Mouse (Mus musculus): ENCODE results near the gene Sirt4. TPM values are rescaled to one million over a fixed set of nuclear protein-coding genes. Genes with fewer than 3 reads are reported as not detected.

Gene Sirt4
- total and polyA plus RNA-seq, 3 experiments: 15.3 to 25.1 (median 18.8) TPM

DNA sequence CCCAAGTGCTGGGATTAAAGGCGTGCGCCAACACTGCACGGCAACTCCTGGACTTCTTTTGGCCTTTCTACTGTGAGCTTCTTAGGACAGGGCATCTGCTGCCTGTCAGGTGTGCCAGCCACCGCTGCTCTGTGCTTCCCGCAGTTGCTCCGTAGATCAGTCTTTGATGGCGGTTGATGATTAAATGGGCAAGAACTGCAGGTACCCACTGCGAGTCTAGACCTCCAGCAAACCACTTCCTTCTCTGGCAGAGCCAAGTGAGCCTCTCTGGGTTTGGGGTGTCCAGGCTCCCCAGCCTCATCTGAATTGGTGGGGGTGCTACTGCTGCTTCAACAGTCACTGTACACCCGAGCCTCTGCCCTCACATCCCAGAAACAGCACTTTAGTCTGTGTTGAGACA lies 33.0 kb upstream of the Sirt4 start:
- TF ChIP-seq POLR2A (IDR thresholded peaks at IDR 0.05; ENCODE audit: insufficient read depth, low read depth, low read length) (no peak), CTCF (IDR thresholded peaks at IDR 0.05) (no peak), EP300 (IDR thresholded peaks at IDR 0.05; ENCODE audit: insufficient read depth, low read depth, low read length) (no peak)
- H3K4me1 ChIP-seq (ENCODE audit: control insufficient read depth, insufficient read depth, low read length): peaks cover 40% of the 10 kb centered on the region
- peak overlapping the region; percentile 93 for H3K27ac ChIP-seq
- no peak overlapping the region for H3K9ac ChIP-seq (ENCODE audit: low read depth, low read length)
- no peak overlapping the region for H3K4me3 ChIP-seq
- intact Hi-C loops (cut with DNase I): no loop called here
- 84% methylated on average over 9 of the region's 9 CpGs for WGBS
- DNase-seq: no peak
- H3K79me2 ChIP-seq (replicated peaks; ENCODE audit: control insufficient read depth, insufficient read depth, low read length): peaks cover 5% of the 10 kb centered on the region
- H3K27me3 ChIP-seq (ENCODE audit: control insufficient read depth, insufficient read depth, low read length): no peaks in the 10 kb centered on the region
- no peaks in the 10 kb centered on the region; the same call in none of the 2 replicates for H3K36me3 ChIP-seq (ENCODE audit: control insufficient read depth, insufficient read depth, low read length)

DNA sequence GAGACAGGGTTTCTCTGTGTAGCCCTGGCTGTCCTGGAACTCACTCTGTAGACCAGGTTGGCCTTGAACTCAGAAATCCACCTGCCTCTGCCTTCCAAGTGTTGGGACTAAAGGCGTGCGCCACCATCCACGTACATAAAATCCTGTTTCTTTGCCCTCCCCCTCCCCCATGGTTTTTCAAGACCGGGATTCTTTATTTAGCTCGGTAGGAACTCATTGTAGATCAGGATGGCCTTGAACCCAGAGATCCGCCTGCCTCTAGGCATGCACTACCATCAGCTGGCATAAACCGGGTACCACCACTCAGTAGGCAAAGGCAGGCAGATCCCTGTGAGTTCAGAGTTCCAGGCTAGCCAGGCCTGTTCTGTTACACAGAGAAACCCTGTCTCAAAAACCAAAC lies 32.4 kb upstream of the Sirt4 start:
- peaks cover 39% of the 10 kb centered on the region for H3K4me1 ChIP-seq (ENCODE audit: control insufficient read depth, insufficient read depth, low read length)
- WGBS: 47% methylated on average over 7 of the region's 7 CpGs
- no peak overlapping the region; the same call in 1 of the 2 replicates for H3K4me3 ChIP-seq
- no peak overlapping the region for H3K9ac ChIP-seq (ENCODE audit: low read depth, low read length)
- H3K79me2 ChIP-seq (replicated peaks; ENCODE audit: control insufficient read depth, insufficient read depth, low read length): peaks cover 10% of the 10 kb centered on the region
- intact Hi-C loops (cut with DNase I): no loop called here
- peak overlapping the region; percentile 93 for H3K27ac ChIP-seq
- TF ChIP-seq EP300 (IDR thresholded peaks at IDR 0.05; ENCODE audit: insufficient read depth, low read depth, low read length): no peak
- no peak for TF ChIP-seq CTCF (IDR thresholded peaks at IDR 0.05)
- TF ChIP-seq POLR2A (IDR thresholded peaks at IDR 0.05; ENCODE audit: insufficient read depth, low read depth, low read length): no peak
- DNase-seq: no peak
- H3K27me3 ChIP-seq (ENCODE audit: control insufficient read depth, insufficient read depth, low read length): no peaks in the 10 kb centered on the region
- H3K36me3 ChIP-seq (ENCODE audit: control insufficient read depth, insufficient read depth, low read length): no peaks in the 10 kb centered on the region; the same call in none of the 2 replicates

- Histone ChIP-seq H3K9ac (ENCODE audit: low read depth, low read length) (peak overlapping the region; percentile 25), H3K36me3 (ENCODE audit: control insufficient read depth, insufficient read depth, low read length) (no peaks in the 10 kb centered on the region; the same call in none of the 2 replicates), H3K4me3 (peak overlapping the region; percentile 28; the same call in 1 of the 2 replicates), H3K79me2 (replicated peaks; ENCODE audit: control insufficient read depth, insufficient read depth, low read length) (peaks cover 12% of the 10 kb centered on the region), H3K4me1 (ENCODE audit: control insufficient read depth, insufficient read depth, low read length) (peaks cover 39% of the 10 kb centered on the region), H3K27ac (peak overlapping the region; percentile 93), H3K27me3 (ENCODE audit: control insufficient read depth, insufficient read depth, low read length) (no peaks in the 10 kb centered on the region)
- 37% methylated on average over 32 of the region's 32 CpGs for WGBS
- no peak for TF ChIP-seq CTCF (IDR thresholded peaks at IDR 0.05)
- TF ChIP-seq POLR2A (IDR thresholded peaks at IDR 0.05; ENCODE audit: insufficient read depth, low read depth, low read length): peak; percentile 37; the same call in 1 of the 2 replicates
- peak; percentile 60; the same call in 1 of the 2 replicates for TF ChIP-seq EP300 (IDR thresholded peaks at IDR 0.05; ENCODE audit: insufficient read depth, low read depth, low read length)
- intact Hi-C loops (cut with DNase I): no loop called here
- peak; percentile 75 to 82 for DNase-seq
Observed at GRCm38 (mm10) chr5:115516081-115516907, 31.8 kb upstream of the Sirt4 start.

DNA sequence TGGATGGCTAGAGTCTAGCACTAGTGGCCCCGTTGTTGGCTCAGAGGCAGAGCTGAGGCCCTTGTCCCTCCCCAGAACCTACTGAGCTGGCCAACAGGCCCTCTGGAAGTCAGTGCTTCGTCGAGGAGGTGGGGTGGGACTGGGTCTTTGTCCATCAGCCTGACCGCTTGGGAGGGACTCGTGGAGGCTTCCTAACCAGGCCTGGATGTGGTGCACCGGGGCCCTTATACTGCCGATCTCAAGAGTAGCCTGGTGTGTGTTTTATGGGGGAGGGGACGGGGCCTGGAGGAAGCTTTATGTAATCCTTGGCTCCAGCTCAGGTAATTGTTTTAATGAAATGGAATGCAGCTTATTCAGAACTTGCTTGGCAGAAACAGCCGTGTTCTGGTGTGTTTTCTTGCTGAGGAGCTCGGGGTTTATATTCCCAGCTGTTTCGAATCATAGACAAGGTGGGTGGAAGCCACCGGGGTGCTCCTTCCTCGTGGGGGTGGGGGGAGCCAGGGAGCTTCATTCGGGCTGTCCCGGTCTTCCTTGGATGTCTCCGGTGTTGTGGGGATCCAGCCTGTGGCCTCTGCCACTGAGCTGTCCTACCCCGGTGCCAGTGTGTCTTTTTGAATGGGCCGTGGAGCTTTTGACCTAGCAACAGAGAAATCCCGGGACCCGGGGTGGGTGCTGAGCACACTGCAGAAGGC lies 30.5 kb upstream of the Sirt4 start:
- DNase-seq: peak; percentile 79 to 86
- H3K27ac ChIP-seq: peak overlapping the region; percentile 93
- H3K4me1 ChIP-seq (ENCODE audit: control insufficient read depth, insufficient read depth, low read length): peaks cover 38% of the 10 kb centered on the region
- WGBS: 19% methylated on average over 20 of the region's 20 CpGs
- intact Hi-C loops (cut with DNase I): loop anchor here (2.0 kb wide), 1 partner anchor 16 kb away; no protein-coding TSS in a partner anchor
- TF ChIP-seq EP300 (IDR thresholded peaks at IDR 0.05; ENCODE audit: insufficient read depth, low read depth, low read length) (peak; percentile 72; the same call in 1 of the 2 replicates), POLR2A (IDR thresholded peaks at IDR 0.05; ENCODE audit: insufficient read depth, low read depth, low read length) (peak; percentile 58), CTCF (IDR thresholded peaks at IDR 0.05) (no peak)
- no peaks in the 10 kb centered on the region for H3K27me3 ChIP-seq (ENCODE audit: control insufficient read depth, insufficient read depth, low read length)
- H3K4me3 ChIP-seq: peak overlapping the region; percentile 30
- peaks cover 12% of the 10 kb centered on the region for H3K79me2 ChIP-seq (replicated peaks; ENCODE audit: control insufficient read depth, insufficient read depth, low read length)
- peak overlapping the region; percentile 68 for H3K9ac ChIP-seq (ENCODE audit: low read depth, low read length)
- no peaks in the 10 kb centered on the region; the same call in none of the 2 replicates for H3K36me3 ChIP-seq (ENCODE audit: control insufficient read depth, insufficient read depth, low read length)

- peak overlapping the region; percentile 57 for H3K9ac ChIP-seq (ENCODE audit: low read depth, low read length)
- WGBS: 63% methylated on average over 6 of the region's 6 CpGs
- peaks cover 12% of the 10 kb centered on the region for H3K79me2 ChIP-seq (replicated peaks; ENCODE audit: control insufficient read depth, insufficient read depth, low read length)
- peak overlapping the region; percentile 93 for H3K27ac ChIP-seq
- peaks cover 36% of the 10 kb centered on the region for H3K4me1 ChIP-seq (ENCODE audit: control insufficient read depth, insufficient read depth, low read length)
- no peak for TF ChIP-seq POLR2A (IDR thresholded peaks at IDR 0.05; ENCODE audit: insufficient read depth, low read depth, low read length)
- no peak for TF ChIP-seq EP300 (IDR thresholded peaks at IDR 0.05; ENCODE audit: insufficient read depth, low read depth, low read length)
- no peaks in the 10 kb centered on the region for H3K27me3 ChIP-seq (ENCODE audit: control insufficient read depth, insufficient read depth, low read length)
- no peaks in the 10 kb centered on the region; the same call in none of the 2 replicates for H3K36me3 ChIP-seq (ENCODE audit: control insufficient read depth, insufficient read depth, low read length)
- H3K4me3 ChIP-seq: no peak overlapping the region
- intact Hi-C loops (cut with DNase I): loop anchor here (2.0 kb wide), 1 partner anchor 16 kb away; no protein-coding TSS in a partner anchor
- no peak for DNase-seq
Observed at GRCm38 (mm10) chr5:115514346-115514745, 29.8 kb upstream of the Sirt4 start.
